Mouse (Mus musculus) megakaryocyte, embryonic 14.5 days (primary cell): ENCODE data around the gene Carns1.

Experiments used
- FLI1 ChIP-seq: IDR thresholded peaks from 2 replicates; pipeline ENCODE4 v1.6.1; 2012; ENCODE audit warnings: low read length, inconsistent platforms, mixed read lengths
- GATA1 ChIP-seq: IDR thresholded peaks from 3 replicates; pipeline ENCODE4 v1.6.1; 2012; ENCODE audit warnings: mixed read lengths, low read length, inconsistent platforms, borderline replicate concordance

GRCm38 (mm10) chr19:4217140-4217539, 41.9 kb upstream of the Carns1 start:
- TF ChIP-seq GATA1 (no peak), FLI1 (no peak)
